Mouse (Mus musculus): ENCODE measurements around the gene Commd1.

Commd1 gene

DNA sequence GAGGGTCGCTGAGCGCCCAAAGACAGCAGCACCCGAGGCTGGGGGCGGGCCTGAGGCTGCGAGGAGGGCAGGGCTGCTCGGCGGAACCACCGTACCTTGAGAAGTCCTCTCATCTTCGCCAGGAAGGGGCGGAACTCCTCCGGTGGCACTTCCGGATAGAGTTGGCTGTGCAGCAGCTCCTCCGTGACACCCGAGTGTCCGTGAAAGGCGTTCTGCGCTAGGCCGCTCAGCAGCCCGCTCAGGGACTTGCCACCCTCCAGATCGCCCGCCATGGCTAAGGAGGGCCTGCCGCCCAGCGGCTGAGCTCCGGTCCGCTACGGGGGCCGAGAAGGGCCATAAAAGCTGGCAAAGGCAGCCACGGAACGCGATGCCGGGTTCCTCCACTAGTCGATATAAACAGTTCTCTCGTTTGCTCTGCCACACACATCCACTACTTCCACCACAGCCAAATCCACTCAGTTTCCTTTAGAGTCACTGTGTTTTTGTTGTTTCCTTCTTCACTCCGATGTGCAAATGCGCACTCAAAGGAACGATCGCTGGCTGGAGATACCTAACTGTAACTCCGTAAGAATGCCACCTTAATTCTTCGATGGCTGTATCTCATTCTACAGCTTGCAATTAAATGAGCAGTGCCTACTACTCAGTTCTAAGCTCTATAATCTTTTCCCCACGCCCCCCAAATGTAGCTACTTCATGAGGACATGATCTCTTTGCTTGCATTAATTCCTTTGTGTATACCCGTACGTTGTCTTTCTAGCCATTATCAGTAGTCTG, at the start of gene Commd1, which contains the start of gene Gm28048:
TSS of gene Commd1 (minus strand) at position 399 of the 774 bp plus-strand sequence.
TSS of gene Gm28048 (minus strand) at position 107 of the 774 bp plus-strand sequence.
- peak; percentile 90 for DNase-seq (ENCODE audit: low read depth, low spot score)

DNA sequence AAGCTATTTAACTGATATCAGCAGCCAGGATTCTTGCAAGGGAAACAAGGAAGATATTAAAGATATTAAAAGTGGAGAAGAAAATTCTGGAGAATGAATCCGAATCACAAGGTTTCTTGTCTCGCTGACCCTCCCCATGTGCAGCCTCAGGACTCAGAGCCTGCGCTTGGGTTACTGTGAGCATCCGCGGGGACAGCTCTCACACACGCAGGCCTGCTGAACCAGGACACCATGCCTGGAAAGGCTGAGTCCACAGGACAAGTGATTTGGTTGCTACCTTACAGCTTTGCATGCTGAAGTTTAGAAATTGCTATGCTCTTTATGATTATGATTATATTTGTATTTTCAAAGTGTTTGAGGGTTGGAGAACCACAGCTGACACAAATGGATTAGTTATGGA, 47.2 kb upstream of the Commd1 start:
- no peak for DNase-seq (ENCODE audit: low read depth, low spot score)

DNA sequence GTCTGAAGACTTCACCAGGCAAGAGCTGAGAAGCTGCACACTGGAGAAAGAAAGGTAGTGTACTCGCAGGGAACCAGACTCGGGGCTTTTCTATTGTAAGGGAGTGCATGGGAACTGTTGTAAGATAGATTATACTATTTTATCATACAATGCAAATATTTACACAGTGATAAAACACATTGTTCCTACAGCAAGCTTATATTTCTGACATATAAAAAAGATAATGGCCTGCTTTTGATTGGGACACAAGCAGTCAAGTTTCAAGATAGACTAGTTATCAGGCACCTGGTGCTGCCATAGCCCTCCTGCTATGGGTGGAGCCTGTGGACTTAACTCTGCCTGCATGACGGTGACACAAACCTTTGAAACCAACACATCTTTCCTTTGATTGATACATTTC, 46.8 kb upstream of the Commd1 start:
- no peak for DNase-seq (ENCODE audit: low read depth, low spot score)

DNA sequence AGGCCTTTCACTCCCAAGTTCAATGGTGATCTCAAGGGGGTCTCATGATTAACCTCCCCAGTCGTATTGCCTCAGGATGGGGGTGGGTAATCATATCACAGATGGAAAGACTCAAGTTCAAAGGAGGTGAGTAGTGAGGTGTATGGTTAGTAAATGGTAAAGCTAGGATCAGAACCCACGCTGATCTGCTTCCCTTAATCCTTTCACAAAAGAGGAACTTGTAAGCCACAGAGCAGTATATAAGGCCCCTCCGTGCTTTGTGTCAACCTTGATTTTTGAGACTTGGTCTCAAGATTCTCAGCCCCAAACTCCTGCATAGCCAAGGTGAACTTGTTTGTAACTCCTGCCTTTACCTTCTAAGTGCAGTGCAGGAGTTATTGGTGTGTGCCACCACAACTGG, 42.0 kb upstream of the Commd1 start:
- no peak for DNase-seq (ENCODE audit: low read depth, low spot score)

DNA sequence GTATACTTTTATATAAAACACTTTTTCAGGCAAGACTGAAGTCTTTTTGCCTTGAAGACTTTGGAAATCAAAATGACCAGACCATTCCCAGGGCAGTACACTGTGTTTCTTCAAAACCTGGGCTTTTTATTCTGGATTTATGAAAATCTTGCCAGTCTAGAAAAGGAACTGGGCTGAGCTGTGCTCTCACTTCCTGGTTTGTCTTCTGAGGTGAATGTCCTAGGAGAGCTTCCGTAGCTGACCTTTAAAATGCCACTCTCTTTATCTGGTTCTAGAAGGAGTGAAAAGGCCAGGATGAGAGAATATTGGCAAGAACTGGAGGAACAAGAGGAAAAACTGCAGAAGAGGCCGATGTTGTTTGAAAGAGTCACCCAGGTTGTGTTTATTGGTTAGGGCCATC, 41.0 kb upstream of the Commd1 start:
- DNase-seq (ENCODE audit: low read depth, low spot score), result no peak

DNA sequence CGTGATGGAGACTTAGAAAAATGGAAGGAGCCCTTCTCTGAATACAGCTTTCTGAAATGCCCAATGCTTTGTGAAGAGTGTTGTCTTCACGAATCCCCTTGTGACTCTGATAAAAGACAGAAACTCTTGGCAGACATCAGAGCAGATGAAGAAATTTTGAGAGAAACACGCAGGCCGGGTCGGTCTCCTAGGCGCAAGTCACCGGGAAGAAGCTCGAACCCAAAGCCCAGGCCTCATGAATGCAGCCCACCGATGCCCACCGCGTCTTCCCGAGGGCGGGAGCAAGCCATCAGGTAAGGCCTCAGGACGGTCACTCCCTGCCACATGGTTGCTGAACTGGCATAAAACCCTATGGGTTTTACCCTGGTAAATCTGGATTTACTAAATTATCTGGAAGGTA, 38.7 kb upstream of the Commd1 start:
- no peak for DNase-seq (ENCODE audit: low read depth, low spot score)

DNA sequence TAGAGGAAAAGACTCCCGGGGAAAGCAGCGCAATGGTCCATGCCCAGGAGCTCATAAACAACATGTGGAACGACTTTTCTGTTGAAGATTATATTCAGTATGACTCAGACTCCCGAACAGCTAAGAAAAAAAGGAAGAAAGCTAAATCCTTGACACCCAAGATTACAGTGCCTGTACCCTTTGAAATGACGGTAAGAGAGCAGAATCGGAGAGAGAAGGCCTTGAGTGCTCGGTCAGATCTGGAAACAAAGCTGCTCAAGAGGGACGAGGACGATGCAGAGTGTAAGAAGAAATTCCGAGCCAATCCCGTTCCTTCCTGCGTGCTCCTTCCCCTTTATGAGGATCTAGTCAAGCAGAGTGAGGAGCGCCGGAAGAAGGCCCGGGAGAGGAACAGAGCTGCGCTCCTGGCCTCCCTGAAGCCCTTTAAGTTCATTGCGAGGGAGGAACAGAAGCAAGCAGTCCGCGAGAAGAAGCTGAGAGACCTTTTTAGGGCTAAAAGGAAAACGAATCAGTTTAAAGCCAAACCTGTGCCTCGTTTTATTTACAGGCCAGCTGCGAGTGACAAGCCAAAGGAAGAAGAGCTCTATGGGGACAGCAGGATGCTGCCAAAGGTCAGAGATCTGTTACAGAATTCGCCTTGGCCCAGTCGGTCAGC, 38.1 kb upstream of the Commd1 start:
- DNase-seq (ENCODE audit: low read depth, low spot score), result no peak

DNA sequence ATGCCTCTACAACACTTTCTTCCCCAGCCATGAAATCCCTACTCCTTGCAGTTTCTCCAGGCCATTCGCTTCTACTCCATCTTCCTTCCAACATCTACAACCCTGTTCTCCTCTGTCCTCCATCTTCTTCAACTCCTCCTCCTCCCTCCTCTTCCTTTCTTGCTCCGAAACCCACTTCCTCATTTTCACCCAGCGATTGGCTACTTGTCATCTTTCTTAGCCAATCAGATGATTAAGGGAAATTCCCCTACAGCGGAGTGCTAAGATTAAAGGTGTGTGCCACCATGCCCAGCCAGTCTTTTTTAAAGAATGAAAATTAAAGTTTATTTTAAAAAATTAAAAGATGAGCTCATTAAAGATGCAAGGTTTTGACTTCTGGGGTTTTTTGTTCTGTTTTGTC, 35.8 kb upstream of the Commd1 start:
- no peak for DNase-seq (ENCODE audit: low read depth, low spot score)

DNA sequence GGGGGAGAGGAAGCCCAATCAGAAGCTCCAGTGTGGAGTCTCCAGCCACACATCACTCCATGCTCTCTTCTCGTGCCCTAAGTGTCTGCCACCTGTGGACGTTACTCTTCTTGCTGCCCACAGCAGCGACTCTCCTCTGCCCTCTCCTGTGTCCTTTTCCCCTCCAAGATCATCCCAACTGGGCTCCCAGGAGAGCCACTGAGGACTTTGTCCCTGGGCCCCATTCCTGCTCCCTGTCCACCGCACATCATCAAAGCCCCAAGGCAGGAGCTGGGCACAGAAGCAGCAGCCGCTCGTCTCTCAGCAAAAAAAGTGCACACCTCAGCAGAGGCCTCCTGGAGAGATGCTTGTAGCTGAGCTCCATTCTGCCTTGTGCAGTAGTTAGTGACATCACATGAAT, 32.8 kb upstream of the Commd1 start:
- DNase-seq (ENCODE audit: low read depth, low spot score), result no peak

DNA sequence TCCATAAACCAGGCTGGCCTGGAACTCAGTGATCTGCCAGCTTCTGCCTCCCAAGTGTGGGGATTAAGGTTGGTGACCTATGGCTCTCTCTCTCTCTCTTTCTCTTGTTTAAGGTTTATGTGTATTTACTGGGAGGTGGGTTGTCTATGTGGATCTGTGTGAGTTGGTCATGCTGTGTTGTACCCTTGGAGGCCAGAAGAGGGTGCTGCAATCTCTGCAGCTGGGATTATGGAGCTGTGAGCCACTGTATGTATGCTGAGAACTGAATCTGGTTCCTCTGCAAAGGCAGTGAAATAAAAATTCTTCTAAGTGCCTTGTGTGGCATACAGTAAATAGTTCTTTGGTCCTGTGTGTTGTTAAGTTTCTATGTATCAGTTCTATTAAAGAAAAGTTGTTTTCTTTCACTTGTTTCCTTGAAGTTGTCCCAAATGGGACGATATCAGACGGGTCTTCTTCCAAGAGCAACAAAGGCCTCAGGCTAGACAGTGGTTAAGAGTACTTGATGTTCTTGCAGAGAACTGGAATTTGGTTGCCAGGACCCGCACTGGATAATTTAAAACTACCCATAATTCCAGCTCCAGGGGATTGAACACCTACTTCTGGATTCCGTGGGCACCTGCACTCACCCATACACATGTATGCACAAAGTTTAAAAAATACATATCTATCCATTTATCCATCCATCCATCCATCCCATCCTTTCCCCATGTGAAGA, 31.6 kb upstream of the Commd1 start:
- DNase-seq (ENCODE audit: low read depth, low spot score), result no peak

DNA sequence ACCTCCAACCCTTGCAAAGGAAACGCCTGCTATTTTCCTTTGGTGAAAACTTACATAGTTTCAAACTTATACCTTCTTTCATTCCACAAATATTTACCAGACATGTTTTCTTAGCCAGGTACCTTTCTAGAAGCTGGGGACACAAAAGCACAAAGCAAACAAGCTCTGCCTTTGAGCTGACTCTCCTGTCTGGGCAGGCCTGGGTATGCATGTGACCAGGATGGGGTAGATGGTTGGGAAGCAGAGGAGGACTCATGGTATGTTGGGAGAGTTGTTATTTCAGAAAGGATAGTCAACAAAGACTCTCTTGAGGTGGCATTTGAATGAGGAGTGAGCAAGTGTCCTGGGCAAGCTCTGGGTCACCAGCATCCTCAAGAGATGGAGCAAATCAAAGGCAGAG, 30.9 kb upstream of the Commd1 start:
- DNase-seq (ENCODE audit: low read depth, low spot score), result no peak

DNA sequence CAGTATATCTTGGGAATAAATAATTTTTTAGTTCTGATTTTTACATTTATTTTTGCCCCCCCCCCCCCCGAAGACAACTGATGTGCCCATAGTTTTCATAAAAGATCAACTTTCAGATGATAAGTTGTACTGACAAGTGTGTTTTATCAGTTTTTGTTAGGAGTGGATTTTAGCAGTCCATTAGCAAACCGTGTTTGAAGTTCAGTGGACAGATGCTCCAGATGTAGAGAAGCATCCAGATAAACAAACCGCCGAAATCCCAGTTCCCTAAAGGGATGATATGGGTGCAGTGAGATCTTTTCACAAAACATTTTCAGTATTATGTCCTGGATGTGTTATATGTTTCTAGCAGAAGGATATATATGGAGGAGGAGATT, 26.6 kb upstream of the Commd1 start:
- no peak for DNase-seq (ENCODE audit: low read depth, low spot score)

DNA sequence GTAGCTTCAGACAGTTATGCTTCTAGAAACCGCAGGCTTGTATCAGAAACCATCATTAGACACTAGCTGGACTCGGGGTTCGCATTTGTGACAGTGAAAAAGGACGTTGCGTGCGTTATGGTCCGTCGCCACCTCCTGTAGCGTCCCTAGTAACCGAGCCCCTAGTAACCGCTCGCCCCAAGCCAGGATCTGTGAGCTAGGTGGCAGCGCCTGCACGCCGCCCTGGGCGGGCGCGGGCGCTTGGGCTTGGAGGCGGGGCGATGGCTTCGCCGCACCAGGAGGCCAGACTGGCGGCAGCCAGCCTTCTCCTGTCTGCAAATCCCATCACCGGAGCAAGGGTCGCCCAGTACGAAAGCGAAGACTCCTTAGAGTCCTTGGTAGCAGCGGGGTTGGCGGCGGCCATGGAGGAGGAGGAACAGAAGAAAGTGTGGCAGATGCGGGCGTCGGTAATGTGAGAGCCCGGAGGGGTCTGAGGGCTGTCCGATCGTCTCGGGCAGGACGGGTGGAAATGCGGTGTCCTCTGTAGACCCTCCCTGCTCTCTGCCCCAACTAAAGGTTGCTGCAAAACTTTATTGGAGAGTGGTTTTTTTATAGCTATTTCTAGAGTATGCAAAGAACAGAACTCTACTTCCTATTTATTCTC, 26.1 kb upstream of the Commd1 start:
- DNase-seq (ENCODE audit: low read depth, low spot score), result peak; percentile 77

DNA sequence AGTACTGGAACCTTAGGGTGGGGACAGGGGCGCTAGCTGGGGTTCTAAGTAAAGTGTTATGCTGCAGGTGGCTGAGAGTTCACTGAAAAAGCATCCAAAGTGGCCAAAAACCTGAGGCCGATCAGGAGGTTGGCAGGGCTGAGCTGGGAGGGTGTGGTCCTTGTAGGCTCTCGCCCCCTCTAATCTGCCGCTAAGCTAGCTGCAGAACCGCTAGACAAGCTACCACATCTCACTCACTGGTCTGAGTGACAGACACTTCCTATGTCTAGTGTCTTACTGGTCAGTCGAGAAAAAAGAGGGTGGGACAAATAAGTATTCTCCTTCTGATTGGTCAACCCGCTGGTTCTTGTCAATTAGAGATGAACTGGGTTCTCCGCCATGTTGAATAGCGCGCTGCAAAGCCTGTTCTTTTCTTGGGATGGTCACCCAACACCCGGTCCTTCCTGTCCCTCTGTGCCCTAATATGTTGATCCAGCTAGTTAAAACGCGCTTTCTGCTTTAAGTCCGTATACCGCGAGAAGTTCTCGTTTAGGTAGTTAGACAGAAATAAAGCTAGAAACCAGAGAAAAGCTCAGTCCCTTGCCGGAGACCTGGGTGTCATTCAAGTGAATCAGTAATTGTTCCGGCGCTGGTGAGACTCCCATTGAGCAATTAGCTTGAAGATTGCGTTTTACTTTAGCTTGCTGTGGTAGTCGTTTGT, 25.4 kb upstream of the Commd1 start, which contains the start of gene Fam161a:
TSS of gene Fam161a (plus strand) at position 51 of the 700 bp plus-strand sequence.
- peak; percentile 93 for DNase-seq (ENCODE audit: low read depth, low spot score)

DNA sequence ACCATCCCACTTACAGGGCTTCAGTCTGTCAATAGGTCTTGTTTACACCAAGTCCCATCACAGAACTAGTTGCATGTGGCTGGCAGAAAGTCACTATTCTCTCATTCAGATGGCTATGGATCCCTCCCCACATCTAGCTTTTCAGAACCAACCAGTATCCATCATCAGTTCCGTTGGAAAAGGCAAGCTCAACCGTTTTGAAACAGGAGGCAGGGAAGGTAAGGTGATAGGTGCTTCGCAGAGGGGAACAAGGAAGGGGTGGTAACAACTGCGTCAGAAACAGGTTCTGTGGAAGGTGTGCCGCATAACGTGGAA, 24.9 kb upstream of the Commd1 start:
- no peak for DNase-seq (ENCODE audit: low read depth, low spot score)

DNA sequence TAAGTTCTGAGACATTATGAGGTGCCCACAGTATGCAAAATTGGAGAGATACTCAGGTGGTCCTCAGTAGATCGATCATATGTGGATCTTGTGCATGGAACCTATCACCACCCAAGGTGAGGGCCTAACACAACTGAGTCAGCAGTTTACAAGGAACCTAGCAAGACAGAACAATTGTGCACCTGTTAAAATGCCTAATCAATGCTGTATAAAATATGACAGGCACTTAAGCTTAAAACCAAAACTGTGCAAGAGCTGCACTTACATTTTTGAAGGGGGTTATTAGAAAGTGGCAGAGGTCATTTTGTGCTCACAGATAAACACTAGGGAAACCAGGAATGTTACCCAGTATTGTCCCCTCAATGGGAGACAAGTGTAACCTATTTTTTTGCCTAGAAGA, 23.1 kb upstream of the Commd1 start:
- no peak for DNase-seq (ENCODE audit: low read depth, low spot score)

DNA sequence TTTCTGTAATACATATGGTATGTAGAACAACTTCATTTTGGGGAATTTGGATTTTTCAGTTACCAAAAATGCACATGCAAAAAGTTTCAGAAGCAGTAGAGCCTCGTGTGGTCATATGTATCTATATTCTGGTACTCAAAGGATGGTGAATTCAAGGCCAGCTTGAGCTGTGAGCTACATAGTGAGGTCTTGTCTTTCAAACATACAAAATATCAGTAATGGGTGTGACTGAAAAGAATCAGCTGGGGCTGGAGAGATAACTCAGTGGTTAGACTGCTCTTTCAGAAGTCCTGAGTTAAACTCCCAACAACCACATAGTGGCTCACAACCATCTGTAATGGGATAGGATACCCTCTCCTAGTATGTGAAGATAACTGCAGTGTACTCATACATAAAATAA, 16.1 kb upstream of the Commd1 start:
- no peak for DNase-seq (ENCODE audit: low read depth, low spot score)

DNA sequence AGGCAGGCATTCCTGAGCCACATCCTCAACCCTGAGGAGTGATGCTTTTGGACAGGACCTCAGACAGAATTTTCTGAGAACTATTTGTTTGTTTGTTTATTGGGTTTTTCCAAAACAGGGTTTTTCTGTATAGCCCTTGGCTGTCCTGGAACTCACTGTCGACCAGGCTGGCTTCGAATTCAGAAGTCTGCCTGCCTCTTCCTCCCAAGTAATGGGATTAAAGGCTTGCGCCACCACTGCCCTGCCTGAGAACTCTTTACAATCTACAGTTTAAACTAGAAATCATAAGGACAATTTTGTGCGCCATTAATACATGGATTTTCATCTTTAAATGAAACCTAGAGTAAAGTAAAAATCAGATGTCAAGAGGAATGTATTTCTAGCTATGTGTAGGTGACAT, 13.3 kb upstream of the Commd1 start:
- no peak for DNase-seq (ENCODE audit: low read depth, low spot score)

DNA sequence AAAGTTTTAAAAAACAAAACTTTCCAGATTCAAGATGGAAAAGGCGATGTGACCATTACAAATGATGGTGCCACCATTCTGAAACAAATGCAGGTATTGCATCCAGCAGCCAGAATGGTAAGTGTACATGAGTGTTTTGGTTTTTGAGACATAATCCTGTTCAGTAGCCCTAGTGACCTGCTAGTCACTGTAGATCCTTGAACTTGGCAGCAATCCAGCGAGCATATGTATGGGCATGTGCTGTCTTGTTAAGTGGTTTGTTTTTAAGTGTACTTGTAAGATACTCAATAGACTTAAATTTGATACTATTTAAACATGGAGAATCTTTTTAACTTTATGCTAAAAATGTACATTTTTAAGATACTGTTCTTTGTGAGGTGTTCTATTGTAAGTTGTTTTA, 12.1 kb upstream of the Commd1 start:
- DNase-seq (ENCODE audit: low read depth, low spot score), result no peak

DNA sequence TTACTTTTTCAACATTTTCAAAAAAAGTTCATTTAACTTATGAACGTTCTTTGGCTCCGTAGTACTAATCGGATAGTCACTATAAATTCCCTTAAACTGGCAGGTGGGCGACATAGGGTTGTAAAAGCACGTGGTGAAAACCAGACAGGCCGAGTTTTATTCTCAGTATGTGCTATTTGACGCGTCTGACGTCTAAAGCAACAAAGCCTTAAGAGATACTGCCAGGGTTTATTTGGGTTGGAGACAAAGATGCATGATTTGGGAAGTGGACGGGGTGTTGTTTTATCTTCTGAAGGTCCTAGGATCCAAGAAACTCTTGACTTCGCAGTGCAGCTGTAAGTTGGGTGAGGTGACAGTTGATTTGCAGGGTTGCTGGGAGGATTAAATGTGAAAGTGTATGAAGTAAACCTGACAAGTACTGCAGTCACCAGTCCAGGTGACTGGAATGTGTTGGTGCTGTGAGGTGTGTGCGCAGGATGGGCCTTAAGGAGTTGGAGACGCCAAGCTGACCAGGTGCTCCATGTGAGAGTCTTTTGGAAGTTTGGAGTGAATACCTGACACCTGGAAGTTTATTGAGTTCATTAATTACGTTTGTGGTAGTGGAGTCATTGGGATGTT, 9.1 kb upstream of the Commd1 start:
- no peak for DNase-seq (ENCODE audit: low read depth, low spot score)

DNA sequence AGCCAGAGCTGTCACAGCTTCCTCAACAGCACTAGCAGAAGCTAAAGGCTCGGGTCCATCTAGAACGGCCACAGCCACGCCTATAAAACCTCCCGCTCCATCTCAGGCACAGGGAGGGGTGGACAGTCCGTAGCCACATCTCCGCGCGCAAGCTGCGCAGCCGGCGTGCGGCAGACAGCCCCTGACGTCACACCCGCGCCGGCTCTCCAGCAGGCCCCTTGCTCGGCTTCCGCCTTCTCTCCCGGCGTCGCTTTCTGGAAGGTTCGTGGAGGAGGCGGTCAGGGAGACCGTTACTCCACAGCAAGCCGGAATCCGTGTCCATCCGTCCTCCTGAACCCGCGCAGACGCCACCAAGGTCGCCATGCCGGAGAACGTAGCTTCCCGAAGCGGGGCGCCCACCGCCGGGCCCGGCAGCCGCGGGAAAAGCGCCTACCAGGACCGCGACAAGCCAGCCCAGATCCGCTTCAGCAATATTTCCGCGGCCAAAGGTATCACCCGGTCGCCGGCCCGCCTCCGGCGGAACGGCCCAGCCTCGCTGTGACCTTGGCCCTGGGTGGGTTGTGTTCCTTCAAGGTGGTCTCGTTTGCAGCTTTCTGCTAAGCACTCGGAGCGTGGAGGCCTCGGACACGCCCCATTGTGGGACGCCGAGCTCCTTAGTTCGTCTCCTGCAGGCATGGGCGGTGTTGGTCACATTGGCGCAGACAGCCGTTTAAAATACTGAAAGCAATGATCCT, 8.4 kb upstream of the Commd1 start, which contains the start of gene Cct4:
TSS of gene Cct4 (plus strand) at position 127 of the 734 bp plus-strand sequence.
- peak; percentile 84 for DNase-seq (ENCODE audit: low read depth, low spot score)

All from retina, adult 2 months (tissue).